Mouse (Mus musculus): ENCODE results near the gene Mvp. TPM values are rescaled to one million over a fixed set of nuclear protein-coding genes. Genes with fewer than 3 reads are reported as not detected.

The Mvp gene
- polyA plus RNA-seq, 1 experiment from 2014 or later = 12.5 TPM

- H3K4me1 ChIP-seq = peaks cover 59% of the 10 kb centered on the region
- H3K27me3 ChIP-seq = no peaks in the 10 kb centered on the region
- H3K4me2 ChIP-seq (replicated peaks) = peak overlapping the region; percentile 70
- WGBS = 1% methylated on average over 30 of the region's 30 CpGs
- H3K4me3 ChIP-seq (replicated peaks) = peak overlapping the region; percentile 85
- no peaks in the 10 kb centered on the region for H3K9me3 ChIP-seq (replicated peaks)
- H3K36me3 ChIP-seq = peaks cover 34% of the 10 kb centered on the region
- H3K27ac ChIP-seq (replicated peaks) = peak overlapping the region; percentile 98
- peak; percentile 12; the same call in 1 of the 2 replicates for ATAC-seq (ENCODE audit: insufficient number of reproducible peaks, low FRiP score, low TSS enrichment, low read depth)
- H3K9ac ChIP-seq = peak overlapping the region; percentile 96
Measured at GRCm38 (mm10) chr7:127024755-127025555, 10.5 kb upstream of the Mvp start.

GRCm38 (mm10) chr7:127023896-127024690 lies 9.7 kb upstream of the Mvp start:
- no peak for ATAC-seq (ENCODE audit: insufficient number of reproducible peaks, low FRiP score, low TSS enrichment, low read depth)

GRCm38 (mm10) chr7:127023272-127023691 lies 8.9 kb upstream of the Mvp start:
- Histone ChIP-seq H3K9ac (0 out of 2 replicates have a peak overlapping the region, but pooled peaks have one; percentile 23), H3K36me3 (peaks cover 23% of the 10 kb centered on the region), H3K4me3 (replicated peaks) (peak overlapping the region; percentile 85), H3K27me3 (no peaks in the 10 kb centered on the region), H3K4me1 (peaks cover 75% of the 10 kb centered on the region), H3K4me2 (replicated peaks) (peak overlapping the region; percentile 70), H3K27ac (replicated peaks) (peak overlapping the region; percentile 55), H3K9me3 (replicated peaks) (no peaks in the 10 kb centered on the region)
- ATAC-seq (ENCODE audit: insufficient number of reproducible peaks, low FRiP score, low TSS enrichment, low read depth) = no peak
- 70% methylated on average over 13 of the region's 13 CpGs for WGBS

More at GRCm38 (mm10) chr7:127023896-127024690, 9.7 kb upstream of the Mvp start:
- H3K9ac ChIP-seq = peak overlapping the region; percentile 96
- H3K4me2 ChIP-seq (replicated peaks) = peak overlapping the region; percentile 70
- peaks cover 25% of the 10 kb centered on the region for H3K36me3 ChIP-seq
- 19% methylated on average over 19 of the region's 19 CpGs for WGBS
- H3K27ac ChIP-seq (replicated peaks) = peak overlapping the region; percentile 98; the same call in 1 of the 2 replicates
- H3K27me3 ChIP-seq = no peaks in the 10 kb centered on the region
- H3K9me3 ChIP-seq (replicated peaks) = no peaks in the 10 kb centered on the region
- peaks cover 67% of the 10 kb centered on the region for H3K4me1 ChIP-seq
- peak overlapping the region; percentile 85 for H3K4me3 ChIP-seq (replicated peaks)

DNA sequence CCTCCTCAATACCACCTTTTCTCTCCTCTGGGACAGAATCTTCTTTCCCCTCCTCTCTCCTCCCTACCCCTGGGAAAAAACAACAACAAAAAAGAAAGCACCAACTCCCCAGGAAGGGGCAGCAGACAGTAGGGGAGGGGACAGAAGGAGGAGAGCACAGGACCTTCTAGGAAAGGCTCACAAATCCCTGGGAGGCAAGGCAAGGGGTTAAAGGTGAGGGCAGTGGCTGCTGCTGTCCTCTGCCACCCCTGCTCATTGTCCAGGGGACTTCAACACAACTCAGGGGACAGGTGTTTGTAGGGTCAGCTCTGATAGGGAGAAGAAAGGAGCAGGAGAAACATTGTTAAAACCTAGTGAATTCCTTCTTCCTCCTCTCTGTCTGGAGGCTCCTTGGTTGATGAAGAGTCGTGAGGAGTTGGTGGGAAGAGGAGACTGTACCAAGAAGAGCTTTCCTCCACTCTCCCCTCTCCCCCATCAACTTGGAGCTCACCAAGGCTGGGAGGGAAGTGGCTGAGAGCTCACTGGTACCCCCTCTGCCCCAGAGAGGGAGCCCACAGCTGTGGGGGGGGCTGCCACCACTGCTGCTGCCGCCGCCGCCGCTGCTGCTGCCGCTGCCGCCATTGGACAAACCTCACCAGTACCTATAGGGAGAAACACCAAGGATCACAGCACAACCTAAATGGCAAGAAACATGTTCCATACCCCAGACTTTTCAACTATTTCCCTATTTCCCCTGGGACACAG lies 8.3 kb upstream of the Mvp start:
- 0 out of 2 replicates have a peak overlapping the region, but pooled peaks have one; percentile 23 for H3K9ac ChIP-seq
- H3K4me3 ChIP-seq (replicated peaks) = peak overlapping the region; percentile 85
- peak overlapping the region; percentile 95 for H3K27ac ChIP-seq (replicated peaks)
- no peak for ATAC-seq (ENCODE audit: insufficient number of reproducible peaks, low FRiP score, low TSS enrichment, low read depth)
- H3K36me3 ChIP-seq = peaks cover 23% of the 10 kb centered on the region
- peak overlapping the region; percentile 70 for H3K4me2 ChIP-seq (replicated peaks)
- H3K9me3 ChIP-seq (replicated peaks) = no peaks in the 10 kb centered on the region
- no peaks in the 10 kb centered on the region for H3K27me3 ChIP-seq
- peaks cover 75% of the 10 kb centered on the region for H3K4me1 ChIP-seq
- 72% methylated on average over 7 of the region's 7 CpGs for WGBS

- peaks cover 77% of the 10 kb centered on the region for H3K4me1 ChIP-seq
- ATAC-seq (ENCODE audit: insufficient number of reproducible peaks, low FRiP score, low TSS enrichment, low read depth) = no peak
Measured at GRCm38 (mm10) chr7:127021563-127022527, 7.4 kb upstream of the Mvp start.

GRCm38 (mm10) chr7:127020901-127021562 lies 6.6 kb upstream of the Mvp start, which contains the start of the genes Gm42742 and Prrt2:
Gene Gm42742 (minus strand): TSS chr7:127021097.
Gene Prrt2 (minus strand): TSS chr7:127021211.
- H3K27me3 ChIP-seq = no peaks in the 10 kb centered on the region
- H3K9ac ChIP-seq = peak within 1 kb of the TSS; percentile 57
- peaks cover 81% of the 10 kb centered on the region for H3K4me1 ChIP-seq
- peak; percentile 59 for ATAC-seq (ENCODE audit: insufficient number of reproducible peaks, low FRiP score, low TSS enrichment, low read depth)
- H3K36me3 ChIP-seq = peaks cover 23% of the 10 kb centered on the region
- H3K9me3 ChIP-seq (replicated peaks) = no peaks in the 10 kb centered on the region
- H3K4me3 ChIP-seq (replicated peaks) = peak within 1 kb of the TSS; percentile 66
- under 1% methylated on average over 37 of the region's 37 CpGs for WGBS
- peak within 1 kb of the TSS; percentile 95 for H3K27ac ChIP-seq (replicated peaks)
- H3K4me2 ChIP-seq (replicated peaks) = peak within 1 kb of the TSS; percentile 89

More at GRCm38 (mm10) chr7:127021563-127022527, 7.4 kb upstream of the Mvp start:
- Histone ChIP-seq H3K36me3 (peaks cover 23% of the 10 kb centered on the region), H3K4me3 (replicated peaks) (peak overlapping the region; percentile 85), H3K4me2 (replicated peaks) (peak overlapping the region; percentile 89), H3K9ac (peak overlapping the region; percentile 57), H3K9me3 (replicated peaks) (no peaks in the 10 kb centered on the region), H3K27me3 (no peaks in the 10 kb centered on the region), H3K27ac (replicated peaks) (peak overlapping the region; percentile 95)
- 40% methylated on average over 5 of the region's 5 CpGs for whole genome bisulfite sequencing

DNA sequence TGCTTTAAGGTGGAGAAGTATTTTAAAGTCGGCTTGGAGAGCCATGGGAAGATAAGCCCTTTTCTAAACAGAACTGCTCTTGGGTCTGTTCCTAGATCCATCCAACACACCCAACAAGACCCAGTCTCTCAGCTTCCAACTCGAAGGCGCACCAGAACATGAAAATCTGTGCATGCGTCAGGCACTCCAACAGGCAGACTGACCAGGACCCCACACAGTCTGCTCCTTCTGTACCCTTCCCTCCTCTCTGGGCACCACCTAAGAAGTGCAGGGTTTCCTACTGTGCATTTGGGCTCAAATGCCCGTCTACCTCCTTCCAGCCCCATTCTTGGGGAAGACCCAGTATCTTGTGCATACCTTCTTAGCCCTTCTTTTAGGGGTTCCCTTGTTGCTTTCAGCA lies 6.1 kb upstream of the Mvp start:
- H3K9ac ChIP-seq = peak overlapping the region; percentile 57
- WGBS = 21% methylated on average over 5 of the region's 5 CpGs
- H3K4me2 ChIP-seq (replicated peaks) = peak overlapping the region; percentile 89
- peak overlapping the region; percentile 66 for H3K4me3 ChIP-seq (replicated peaks)
- no peak for ATAC-seq (ENCODE audit: insufficient number of reproducible peaks, low FRiP score, low TSS enrichment, low read depth)
- H3K27me3 ChIP-seq = no peaks in the 10 kb centered on the region
- peak overlapping the region; percentile 95 for H3K27ac ChIP-seq (replicated peaks)
- peaks cover 87% of the 10 kb centered on the region for H3K4me1 ChIP-seq
- H3K36me3 ChIP-seq = peaks cover 28% of the 10 kb centered on the region
- H3K9me3 ChIP-seq (replicated peaks) = no peaks in the 10 kb centered on the region

DNA sequence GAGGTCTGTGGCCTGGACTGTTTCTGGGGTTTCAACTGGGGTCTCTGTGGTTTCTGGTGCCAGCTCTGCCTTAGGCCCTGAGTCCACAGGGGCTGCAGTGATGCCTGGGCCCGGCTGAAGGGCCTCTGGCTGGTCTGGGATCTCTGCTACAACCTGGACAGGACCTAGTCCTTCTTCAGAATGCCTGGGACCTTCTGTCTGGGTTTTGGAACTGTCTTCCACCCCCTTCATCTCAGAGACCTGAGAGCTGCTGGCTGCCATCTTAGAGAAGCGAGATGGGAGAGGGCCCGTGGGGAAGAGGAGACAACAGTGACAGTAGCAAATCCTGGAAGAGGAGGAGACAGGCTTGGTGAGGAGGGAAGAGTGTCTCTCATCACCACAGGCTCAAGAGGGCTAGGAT lies 5.6 kb upstream of the Mvp start:
- H3K4me3 ChIP-seq (replicated peaks) = peak overlapping the region; percentile 66
- H3K9me3 ChIP-seq (replicated peaks) = no peaks in the 10 kb centered on the region
- no peak for ATAC-seq (ENCODE audit: insufficient number of reproducible peaks, low FRiP score, low TSS enrichment, low read depth)
- H3K4me2 ChIP-seq (replicated peaks) = peak overlapping the region; percentile 89
- H3K27me3 ChIP-seq = no peaks in the 10 kb centered on the region
- H3K27ac ChIP-seq (replicated peaks) = peak overlapping the region; percentile 95
- H3K9ac ChIP-seq = peak overlapping the region; percentile 57
- peaks cover 91% of the 10 kb centered on the region for H3K4me1 ChIP-seq
- H3K36me3 ChIP-seq = peaks cover 32% of the 10 kb centered on the region
- WGBS = 27% methylated on average over 3 of the region's 3 CpGs

DNA sequence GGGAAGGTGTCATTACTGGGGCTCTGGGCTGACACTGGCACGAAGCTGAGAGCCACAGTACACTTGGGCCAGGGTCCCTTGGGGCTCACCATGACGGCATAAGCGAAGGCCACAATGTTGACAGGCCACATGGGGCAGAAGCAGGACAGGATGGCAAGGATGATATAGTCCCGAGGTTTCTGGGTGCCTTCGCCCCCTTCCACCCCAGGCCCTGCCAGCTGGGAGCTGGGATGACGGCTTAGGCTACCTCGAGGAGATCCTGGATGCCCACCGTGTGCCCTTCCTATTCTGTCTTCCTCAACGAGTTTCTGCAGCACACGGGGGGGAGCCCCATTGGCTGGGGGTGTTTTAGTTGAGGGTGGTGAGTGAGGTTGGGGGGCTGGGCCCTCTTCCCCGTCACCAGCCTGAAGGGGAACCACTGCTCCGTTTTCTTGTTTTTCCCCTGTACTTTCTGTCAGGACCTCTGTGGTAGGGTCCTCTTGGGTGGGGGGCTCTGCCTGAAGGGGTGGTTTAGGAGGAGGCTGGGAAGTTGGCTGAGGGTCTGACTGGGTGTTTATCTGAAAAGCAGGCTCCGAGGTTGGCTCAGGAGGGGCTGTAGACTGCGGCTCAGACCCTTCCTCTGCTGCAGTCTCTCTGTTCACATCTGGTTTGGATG lies 5.0 kb upstream of the Mvp start:
- peak overlapping the region; percentile 66 for H3K4me3 ChIP-seq (replicated peaks)
- no peaks in the 10 kb centered on the region for H3K9me3 ChIP-seq (replicated peaks)
- H3K27ac ChIP-seq (replicated peaks) = peak overlapping the region; percentile 95
- peak overlapping the region; percentile 89 for H3K4me2 ChIP-seq (replicated peaks)
- peaks cover 38% of the 10 kb centered on the region for H3K36me3 ChIP-seq
- peaks cover 91% of the 10 kb centered on the region for H3K4me1 ChIP-seq
- peak overlapping the region; percentile 57 for H3K9ac ChIP-seq
- ATAC-seq (ENCODE audit: insufficient number of reproducible peaks, low FRiP score, low TSS enrichment, low read depth) = no peak
- no peaks in the 10 kb centered on the region for H3K27me3 ChIP-seq
- 48% methylated on average over 14 of the region's 14 CpGs for WGBS

All from embryonic facial prominence, embryonic 15.5 days (tissue).